Mouse (Mus musculus) neutrophil, adult 83 days (primary cell): ENCODE results near the gene Cdh1. TPM values are rescaled to one million over a fixed set of nuclear protein-coding genes. Genes with fewer than 3 reads are reported as not detected.

Experiments used
- total RNA-seq, 2 experiments: library from RNA; stranded (reverse); gene quantifications; one replicate each; pipeline ENCODE4 v1.2.4; 2023

Gene Cdh1
- 1 to 10 TPM; 2.0 to 2.7 TPM for total RNA-seq

DNA sequence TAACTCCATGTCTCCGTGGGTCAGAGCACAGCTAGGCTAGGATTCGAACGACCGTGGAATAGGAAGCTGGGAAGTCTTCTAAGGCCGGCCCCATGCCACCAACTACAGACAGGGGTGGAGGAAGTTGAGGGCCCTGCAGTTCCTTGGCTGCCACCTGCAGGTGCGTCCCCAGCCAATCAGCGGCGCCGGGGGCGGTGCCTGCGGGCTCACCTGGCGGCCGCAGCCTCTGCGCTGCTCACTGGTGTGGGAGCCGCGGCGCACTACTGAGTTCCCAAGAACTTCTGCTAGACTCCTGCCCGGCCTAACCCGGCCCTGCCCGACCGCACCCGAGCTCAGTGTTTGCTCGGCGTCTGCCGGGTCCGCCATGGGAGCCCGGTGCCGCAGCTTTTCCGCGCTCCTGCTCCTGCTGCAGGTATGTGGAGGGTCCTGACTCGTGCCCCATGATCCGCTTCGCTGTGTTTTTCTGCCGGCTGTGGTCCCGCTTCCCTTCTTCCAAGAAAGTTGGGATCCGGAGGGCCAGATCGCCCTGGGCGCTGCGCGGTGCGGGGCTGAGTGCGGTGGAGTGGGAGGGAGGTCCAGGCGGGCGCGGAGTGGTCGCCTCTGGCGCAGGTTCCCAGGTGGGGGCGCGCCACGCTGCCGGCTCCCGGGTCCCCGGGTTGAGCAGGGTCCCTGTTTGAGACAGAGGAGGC, at the start of gene Cdh1:
Gene Cdh1, plus strand, starts transcription at position 221 of the 689 bp plus-strand sequence.

DNA sequence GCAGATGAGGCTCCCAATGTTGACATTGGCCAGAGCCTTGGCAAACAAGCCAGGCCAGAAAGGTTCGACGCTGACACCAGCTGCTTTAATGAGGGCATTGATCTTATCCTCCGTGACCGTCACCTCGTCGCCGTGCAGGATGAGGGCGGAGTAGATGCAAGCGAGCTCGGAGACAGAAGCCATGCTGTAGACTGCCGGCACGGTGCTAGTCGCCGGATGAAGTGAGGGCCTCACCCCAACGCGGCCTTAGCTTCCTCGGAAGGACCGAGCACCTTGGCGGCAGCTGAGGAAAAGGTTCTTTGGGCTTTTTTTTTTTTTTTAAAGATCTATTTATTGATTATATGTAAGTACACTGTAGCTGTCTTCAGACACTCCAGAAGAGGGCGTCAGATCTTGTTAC, 30.0 kb upstream of the Cdh1 start, which contains the start of gene Gm10073:
Gene Gm10073, minus strand, starts transcription at position 294 of the 400 bp plus-strand sequence.

DNA sequence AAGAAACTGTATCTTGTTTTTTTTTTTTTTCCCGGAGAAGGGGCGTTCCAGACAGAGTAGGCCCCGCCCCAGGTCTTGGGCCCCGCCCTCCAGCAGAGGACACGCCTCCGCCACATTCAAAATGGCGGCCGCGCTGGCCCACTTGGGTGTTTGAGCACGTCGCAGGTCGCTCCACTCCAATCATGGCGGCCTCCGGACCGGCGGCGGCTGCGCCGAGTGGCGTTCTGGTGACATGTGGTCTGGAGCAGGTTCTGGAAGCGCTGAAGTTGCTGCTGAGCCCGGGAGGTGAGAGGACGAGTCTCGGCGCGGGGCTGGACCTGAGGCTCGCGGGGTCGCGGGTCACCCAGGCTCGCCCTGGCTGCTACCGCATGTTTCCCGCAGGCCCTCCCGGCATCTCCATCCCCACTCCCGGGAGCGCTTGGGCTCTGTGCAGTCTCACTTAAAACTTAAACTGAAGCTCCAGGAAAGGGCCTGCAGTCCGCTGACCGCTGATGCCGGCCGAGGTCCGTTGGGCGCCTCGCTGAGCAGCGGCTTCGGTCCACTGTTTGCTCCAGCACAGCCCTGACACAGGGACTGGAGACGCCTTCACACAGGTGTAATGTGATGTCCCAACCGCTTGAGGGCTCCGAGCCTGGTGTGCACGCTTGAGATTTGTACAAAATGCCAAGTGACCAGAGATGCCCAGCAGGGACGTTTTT, 80.0 kb downstream of the Cdh1 start, which contains the start of gene Tango6:
Gene Tango6, plus strand, starts transcription at position 98 of the 698 bp plus-strand sequence.

Other genes with a start within 250 kb of the Cdh1 start
- gene Zfp90, start 188.0 kb upstream of the Cdh1 start, total RNA-seq = 1 to 10 TPM; 3.9 to 4.4 TPM
- not detected for gene 6030452D12Rik, start 102.8 kb upstream of the Cdh1 start, total RNA-seq
- gene Cdh3, start 92.5 kb upstream of the Cdh1 start, total RNA-seq = not detected
- 100 to 1,000 TPM in 1 of 2 experiments, 10 to 100 TPM in 1; 80.3 to 102 TPM for gene Gm10073, start 29.9 kb upstream of the Cdh1 start, total RNA-seq
- 1 to 10 TPM; 7.2 to 7.5 TPM for gene Tango6, start 79.7 kb downstream of the Cdh1 start, total RNA-seq